Mouse (Mus musculus): Measurements from ENCODE around the gene Rgl1. TPM values are rescaled to one million over a fixed set of nuclear protein-coding genes. Genes with fewer than 3 reads are reported as not detected.

The Rgl1 gene
- polyA plus RNA-seq (2015; fragmentation: Nextera tagmentation; extraction: Ambion mirVana) = 39.6 and 41.1 TPM in 2 replicates

- Histone ChIP-seq H3K9ac (peak within 1 kb of the TSS; percentile 93), H3K27ac (peak within 1 kb of the TSS; percentile 77), H3K36me3 (peaks cover 16% of the 10 kb centered on the region), H3K27me3 (peaks cover 8% of the 10 kb centered on the region; the same call in 1 of the 2 replicates), H3K4me3 (peak within 1 kb of the TSS; percentile 99), H3K9me3 (no peaks in the 10 kb centered on the region), H3K4me2 (peak within 1 kb of the TSS; percentile 96), H3K4me1 (peaks cover 17% of the 10 kb centered on the region)
- WGBS = under 1% methylated on average over 86 of the region's 86 CpGs
- ATAC-seq (ENCODE audit: insufficient number of reproducible peaks, insufficient read depth, low FRiP score, low TSS enrichment, low read depth) = peak; percentile 97
These were observed at the start of gene Rgl1, which contains the start of gene Arpc5 for GRCm38 (mm10) chr1:152766032-152766772. Rgl1 (minus strand) TSS chr1:152766351. Arpc5 (plus strand) TSS chr1:152766542.

DNA sequence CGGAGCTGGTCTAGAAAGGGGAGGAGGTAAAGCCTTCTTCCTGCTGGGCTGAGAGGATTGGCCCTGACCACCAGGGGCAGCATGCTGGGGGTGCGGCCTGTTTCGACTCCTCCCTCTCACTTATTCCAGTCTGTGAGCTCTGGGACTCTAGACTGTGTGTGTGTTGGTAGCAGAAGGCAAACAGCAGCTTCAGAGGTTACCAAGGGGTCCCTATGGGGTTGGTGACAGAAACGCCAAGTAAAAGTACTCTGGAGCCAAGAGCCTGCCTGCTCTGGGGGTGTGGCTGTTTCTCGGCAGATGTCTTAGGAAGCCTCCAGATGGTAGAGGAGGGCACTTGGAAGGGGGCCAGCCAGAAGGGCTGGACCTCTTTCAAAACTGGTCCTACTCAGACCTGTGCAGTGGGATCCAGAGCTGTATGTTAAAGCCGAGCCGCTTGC lies 49.1 kb upstream of the Rgl1 start:
- Histone ChIP-seq H3K27ac (no peak overlapping the region), H3K9ac (no peak overlapping the region), H3K9me3 (no peaks in the 10 kb centered on the region), H3K36me3 (no peaks in the 10 kb centered on the region), H3K4me2 (peak overlapping the region; percentile 33), H3K4me3 (no peak overlapping the region), H3K4me1 (peaks cover 18% of the 10 kb centered on the region), H3K27me3 (no peaks in the 10 kb centered on the region)
- 41% methylated on average over 7 of the region's 7 CpGs for WGBS
- ATAC-seq (ENCODE audit: insufficient number of reproducible peaks, insufficient read depth, low FRiP score, low TSS enrichment, low read depth) = peak; percentile 65

- H3K4me3 ChIP-seq = no peak overlapping the region
- WGBS = 81% methylated on average over 13 of the region's 13 CpGs
- H3K27ac ChIP-seq = no peak overlapping the region
- ATAC-seq (ENCODE audit: insufficient number of reproducible peaks, insufficient read depth, low FRiP score, low TSS enrichment, low read depth) = no peak
- H3K4me2 ChIP-seq = no peak overlapping the region
- no peak overlapping the region for H3K9ac ChIP-seq
- H3K4me1 ChIP-seq = peaks cover 20% of the 10 kb centered on the region
- H3K27me3 ChIP-seq = no peaks in the 10 kb centered on the region
- no peaks in the 10 kb centered on the region for H3K36me3 ChIP-seq
- no peaks in the 10 kb centered on the region for H3K9me3 ChIP-seq
These were observed 44.6 kb upstream of the Rgl1 start for GRCm38 (mm10) chr1:152810533-152811439.

- H3K4me2 ChIP-seq = no peak overlapping the region
- no peaks in the 10 kb centered on the region for H3K27me3 ChIP-seq
- 0 out of 2 replicates have a peak overlapping the region, but pooled peaks have one; percentile 2 for H3K27ac ChIP-seq
- ATAC-seq (ENCODE audit: insufficient number of reproducible peaks, insufficient read depth, low FRiP score, low TSS enrichment, low read depth) = no peak
- no peak overlapping the region for H3K4me3 ChIP-seq
- H3K9ac ChIP-seq = no peak overlapping the region
- no peaks in the 10 kb centered on the region for H3K9me3 ChIP-seq
- H3K36me3 ChIP-seq = no peaks in the 10 kb centered on the region
- H3K4me1 ChIP-seq = peaks cover 13% of the 10 kb centered on the region
- 25% methylated on average over 8 of the region's 8 CpGs for WGBS
These were observed 43.5 kb upstream of the Rgl1 start for GRCm38 (mm10) chr1:152809541-152810252.

DNA sequence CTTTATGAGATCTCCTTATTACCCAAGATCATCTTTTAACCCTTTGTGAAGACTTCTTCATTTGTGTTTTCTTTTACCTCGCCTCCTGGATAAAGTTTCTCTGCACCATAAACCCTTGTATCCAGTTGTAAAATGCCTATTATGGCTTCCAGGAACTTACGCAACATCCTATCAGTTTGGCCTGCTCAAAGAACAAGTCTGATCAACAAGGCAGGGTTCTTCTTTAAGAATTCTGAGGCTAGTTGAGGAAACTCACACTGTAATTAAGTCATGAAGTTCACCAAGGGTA lies 42.2 kb upstream of the Rgl1 start:
- ATAC-seq (ENCODE audit: insufficient number of reproducible peaks, insufficient read depth, low FRiP score, low TSS enrichment, low read depth) = no peak
- H3K9ac ChIP-seq = no peak overlapping the region
- no peaks in the 10 kb centered on the region for H3K27me3 ChIP-seq
- no peak overlapping the region for H3K4me3 ChIP-seq
- no peaks in the 10 kb centered on the region for H3K36me3 ChIP-seq
- WGBS = 74% methylated on average over 2 of the region's 2 CpGs
- no peak overlapping the region for H3K27ac ChIP-seq
- H3K9me3 ChIP-seq = no peaks in the 10 kb centered on the region
- H3K4me1 ChIP-seq = peaks cover 13% of the 10 kb centered on the region
- no peak overlapping the region for H3K4me2 ChIP-seq

DNA sequence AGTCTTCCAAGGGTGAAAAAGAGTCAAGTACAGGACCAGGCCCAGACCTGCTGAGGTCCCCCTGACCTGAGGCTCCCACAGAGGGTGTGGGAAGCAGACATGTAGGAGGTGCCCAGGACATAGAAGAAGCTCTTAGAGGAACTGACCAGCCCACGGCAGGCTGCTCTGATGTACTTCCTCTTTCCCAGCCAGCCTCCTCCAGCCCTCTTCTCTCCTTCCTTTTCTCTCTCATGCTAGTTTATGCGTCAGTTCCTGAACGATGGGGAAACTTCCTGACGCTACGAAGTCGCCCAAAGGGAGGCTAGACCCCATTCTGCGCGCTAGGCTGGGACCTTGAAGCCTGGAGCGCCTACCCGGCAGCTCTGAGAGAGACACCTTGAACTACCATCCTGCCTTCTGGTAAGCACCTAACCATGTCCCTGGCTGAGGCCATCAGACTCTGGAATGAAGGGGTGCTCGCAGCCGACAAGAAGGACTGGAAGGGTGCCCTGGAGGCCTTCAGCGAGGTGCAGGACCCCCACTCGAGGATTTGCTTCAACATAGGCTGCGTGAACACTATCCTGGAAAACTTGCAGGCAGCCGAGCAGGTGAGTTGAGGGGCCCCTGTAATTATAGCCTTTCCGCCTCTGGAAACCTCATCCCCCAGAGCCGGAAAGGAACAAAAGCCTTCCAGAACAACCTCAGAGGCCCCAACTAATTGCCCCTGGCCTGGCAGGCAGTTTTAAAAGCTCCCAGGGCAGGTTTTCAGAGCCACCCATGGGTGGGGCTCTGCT lies 41.7 kb upstream of the Rgl1 start:
- peak overlapping the region; percentile 40 for H3K27ac ChIP-seq
- 0 out of 2 replicates have a peak, but pooled peaks have one; percentile 72 for ATAC-seq (ENCODE audit: insufficient number of reproducible peaks, insufficient read depth, low FRiP score, low TSS enrichment, low read depth)
- 49% methylated on average over 18 of the region's 18 CpGs for WGBS
- no peaks in the 10 kb centered on the region for H3K9me3 ChIP-seq
- H3K27me3 ChIP-seq = no peaks in the 10 kb centered on the region
- H3K4me1 ChIP-seq = peaks cover 13% of the 10 kb centered on the region
- no peak overlapping the region for H3K4me2 ChIP-seq
- no peak overlapping the region for H3K4me3 ChIP-seq
- no peak overlapping the region for H3K9ac ChIP-seq
- H3K36me3 ChIP-seq = no peaks in the 10 kb centered on the region

DNA sequence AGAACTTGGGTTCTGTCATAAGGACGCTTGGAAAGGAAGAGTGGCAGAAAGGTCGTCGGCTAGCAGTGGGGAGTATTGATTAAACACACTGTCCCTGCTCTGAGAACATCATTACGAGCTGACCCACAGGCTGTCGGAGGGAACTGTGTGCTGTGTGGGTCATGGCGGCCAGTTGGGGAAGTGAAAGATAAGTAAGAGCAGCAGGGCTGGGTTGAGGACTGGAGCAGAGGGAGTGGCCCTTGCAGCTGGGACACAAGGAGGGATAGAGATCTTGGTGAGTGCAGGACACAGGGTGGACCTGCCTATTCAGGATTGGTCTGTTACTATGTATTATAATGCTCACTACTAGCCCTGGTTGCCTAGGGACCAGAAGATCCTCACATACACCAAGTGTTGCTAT lies 38.8 kb upstream of the Rgl1 start:
- no peak overlapping the region for H3K27ac ChIP-seq
- no peaks in the 10 kb centered on the region for H3K27me3 ChIP-seq
- no peak overlapping the region for H3K4me2 ChIP-seq
- WGBS = 84% methylated on average over 6 of the region's 6 CpGs
- H3K36me3 ChIP-seq = no peaks in the 10 kb centered on the region
- ATAC-seq (ENCODE audit: insufficient number of reproducible peaks, insufficient read depth, low FRiP score, low TSS enrichment, low read depth) = no peak
- no peak overlapping the region for H3K9ac ChIP-seq
- peaks cover 18% of the 10 kb centered on the region for H3K4me1 ChIP-seq
- H3K9me3 ChIP-seq = no peaks in the 10 kb centered on the region
- no peak overlapping the region for H3K4me3 ChIP-seq

DNA sequence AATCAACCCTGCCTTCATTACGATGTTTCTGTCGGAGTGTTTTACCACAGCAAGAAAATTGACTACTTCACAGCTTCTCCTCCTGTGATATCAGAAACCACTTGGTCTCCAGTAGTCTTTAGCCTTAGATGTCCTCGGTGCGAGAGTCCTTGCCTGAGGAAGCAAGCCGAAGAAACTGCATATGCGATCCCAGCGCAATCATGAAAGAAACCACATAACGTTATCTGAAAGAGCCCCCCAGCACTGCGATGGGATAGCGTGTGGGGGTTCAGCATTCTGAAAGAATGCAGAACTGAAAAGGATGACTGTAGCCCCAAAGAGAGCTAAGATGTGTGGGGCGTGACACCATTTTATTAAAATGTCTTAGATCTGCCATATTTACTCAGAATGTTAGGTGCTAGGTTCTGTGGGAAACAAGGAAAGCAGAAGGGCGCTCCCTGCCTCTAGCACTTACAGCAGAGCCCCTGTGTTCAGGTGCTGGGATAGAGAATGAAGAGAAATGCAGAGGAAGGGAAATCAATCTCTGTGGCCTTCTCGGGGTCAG lies 34.6 kb upstream of the Rgl1 start:
- Histone ChIP-seq H3K9me3 (no peaks in the 10 kb centered on the region), H3K9ac (no peak overlapping the region), H3K36me3 (no peaks in the 10 kb centered on the region), H3K27ac (no peak overlapping the region), H3K4me2 (no peak overlapping the region), H3K27me3 (no peaks in the 10 kb centered on the region), H3K4me1 (peaks cover 7% of the 10 kb centered on the region; the same call in 1 of the 2 replicates), H3K4me3 (no peak overlapping the region)
- 83% methylated on average over 13 of the region's 13 CpGs for WGBS
- no peak for ATAC-seq (ENCODE audit: insufficient number of reproducible peaks, insufficient read depth, low FRiP score, low TSS enrichment, low read depth)

GRCm38 (mm10) chr1:152799897-152800296 lies 33.7 kb upstream of the Rgl1 start, which contains the start of gene Ncf2:
Ncf2 (plus strand) TSS chr1:152800194.
- Histone ChIP-seq H3K27me3 (no peaks in the 10 kb centered on the region), H3K9me3 (no peaks in the 10 kb centered on the region), H3K27ac (no peak within 1 kb of the TSS), H3K4me1 (peaks cover 7% of the 10 kb centered on the region; the same call in 1 of the 2 replicates), H3K4me3 (no peak within 1 kb of the TSS), H3K4me2 (no peak within 1 kb of the TSS), H3K36me3 (no peaks in the 10 kb centered on the region), H3K9ac (no peak within 1 kb of the TSS)
- peak; percentile 56; the same call in 1 of the 2 replicates for ATAC-seq (ENCODE audit: insufficient number of reproducible peaks, insufficient read depth, low FRiP score, low TSS enrichment, low read depth)
- 14% methylated on average over 2 of the region's 2 CpGs for WGBS

DNA sequence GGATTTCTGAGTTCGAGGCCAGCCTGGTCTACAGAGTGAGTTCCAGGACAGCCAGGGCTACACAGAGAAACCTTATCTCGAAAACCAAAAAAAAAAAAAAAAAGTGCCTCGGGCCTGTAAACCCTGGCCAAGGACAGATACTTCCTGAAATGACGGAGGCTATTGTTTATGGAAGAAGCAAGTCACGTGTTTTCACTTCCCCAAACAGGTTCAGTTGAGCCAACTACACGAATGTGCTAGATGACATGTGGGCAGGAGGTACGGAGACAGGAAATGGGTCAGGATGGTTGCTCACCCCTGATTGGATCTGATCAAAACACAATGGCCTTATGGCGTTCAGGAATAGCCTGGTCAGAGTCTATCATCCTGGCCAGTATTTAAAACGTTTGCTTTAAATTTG lies 32.0 kb upstream of the Rgl1 start:
- Histone ChIP-seq H3K4me2 (no peak overlapping the region), H3K4me3 (no peak overlapping the region)
- 64% methylated on average over 9 of the region's 9 CpGs for WGBS

More for the DNA sequence above, 32.0 kb upstream of the Rgl1 start:
- no peak for ATAC-seq (ENCODE audit: insufficient number of reproducible peaks, insufficient read depth, low FRiP score, low TSS enrichment, low read depth)
- Histone ChIP-seq H3K36me3 (no peaks in the 10 kb centered on the region), H3K9ac (no peak overlapping the region), H3K27ac (no peak overlapping the region), H3K9me3 (no peaks in the 10 kb centered on the region), H3K27me3 (no peaks in the 10 kb centered on the region), H3K4me1 (peaks cover 8% of the 10 kb centered on the region)
